Mouse (Mus musculus) heart, embryonic 16.5 days (tissue): ENCODE results near the gene Ston1. TPM values are rescaled to one million over a fixed set of nuclear protein-coding genes. Genes with fewer than 3 reads are reported as not detected.
A peak's percentile ranks its signal among the peaks of the same experiment; 100 is the strongest.

Experiments used
- ATAC-seq: fragments of 200-750 bp; cut with Nextera tagmentation; replicated peaks from 2 replicates; pipeline ENCODE4 v1.8.0; 2017; ENCODE audit warnings: moderate number of reproducible peaks; ENCODE audit not compliant: insufficient read depth, low FRiP score; ENCODE audit errors: extremely low read depth
- H3K27ac ChIP-seq: fragments of 300-500 bp; sonication (generic); 2 replicates; pipeline ENCODE4 v1.5.1; 2014; ENCODE audit warnings: mild to moderate bottlenecking, low read length, control low read depth, moderate library complexity
- H3K27me3 ChIP-seq: fragments of 300-500 bp; sonication (generic); 2 replicates; pipeline ENCODE4 v1.6.1; 2014; ENCODE audit warnings: low read length, mixed read lengths; ENCODE audit not compliant: control insufficient read depth, insufficient read depth
- H3K36me3 ChIP-seq: fragments of 300-500 bp; sonication (generic); 2 replicates; pipeline ENCODE4 v1.6.1; 2014; ENCODE audit not compliant: control insufficient read depth, insufficient read depth
- H3K4me1 ChIP-seq: fragments of 300-500 bp; sonication (generic); 2 replicates; pipeline ENCODE4 v1.6.1; 2014; ENCODE audit warnings: low read length, mixed read lengths; ENCODE audit not compliant: control insufficient read depth, insufficient read depth
- H3K4me2 ChIP-seq: fragments of 300-500 bp; sonication (generic); 2 replicates; pipeline ENCODE4 v1.6.1; 2014; ENCODE audit warnings: low read depth, mild to moderate bottlenecking, control low read depth, low read length
- H3K4me3 ChIP-seq: fragments of 300-500 bp; sonication (generic); 2 replicates; pipeline ENCODE4 v1.5.1; 2014; ENCODE audit warnings: mild to moderate bottlenecking, control low read depth, low read length
- H3K9ac ChIP-seq: fragments of 300-500 bp; sonication (generic); 2 replicates; pipeline ENCODE4 v1.6.1; 2014; ENCODE audit warnings: low read length, control low read depth
- H3K9me3 ChIP-seq: fragments of 300-500 bp; sonication (generic); replicated peaks from 2 replicates; pipeline ENCODE4 v1.6.1; 2016; ENCODE audit warnings: low read length; ENCODE audit not compliant: control insufficient read depth
- WGBS: fragments of 180-500 bp; shearing (Covaris S2); extraction: QIAGEN DNeasy Blood & Tissue Kit; methylation state at CpG from one replicate; pipeline ENCODE4 v1.1.7; 2014; 5-methylcytosine and 5-hydroxymethylcytosine counted together
- polyA plus RNA-seq: library from polyadenylated mRNA; unstranded; fragments of >200 nt; fragmentation: Nextera tagmentation; extraction: Ambion mirVana; gene quantifications from 2 replicates; pipeline ENCODE4 v1.2.1, GENCODE M21; 2015

Gene Ston1
- polyA plus RNA-seq, 1 experiment from 2014 or later, result 4.7 TPM

- WGBS, result 87% methylated on average over 4 of the region's 4 CpGs
- no peak for ATAC-seq
- Histone ChIP-seq H3K4me3 (no peak overlapping the region), H3K4me2 (no peak overlapping the region), H3K27ac (no peak overlapping the region), H3K4me1 (peaks cover 3% of the 10 kb centered on the region; the same call in 1 of the 2 replicates), H3K27me3 (no peaks in the 10 kb centered on the region), H3K9me3 (no peaks in the 10 kb centered on the region), H3K36me3 (peaks cover 17% of the 10 kb centered on the region), H3K9ac (no peak overlapping the region)
Observed at GRCm38 (mm10) chr17:88556688-88557087, 40.8 kb upstream of the Ston1 start.

GRCm38 (mm10) chr17:88558168-88558842, 39.2 kb upstream of the Ston1 start:
- H3K36me3 ChIP-seq, result peaks cover 22% of the 10 kb centered on the region
- 33% methylated on average over 13 of the region's 13 CpGs for WGBS
- H3K9me3 ChIP-seq, result no peaks in the 10 kb centered on the region
- peak; percentile 72; the same call in 1 of the 2 replicates for ATAC-seq
- no peaks in the 10 kb centered on the region for H3K27me3 ChIP-seq
- no peak overlapping the region for H3K9ac ChIP-seq
- H3K4me3 ChIP-seq, result no peak overlapping the region
- 0 out of 2 replicates have a peak overlapping the region, but pooled peaks have one; percentile 3 for H3K4me2 ChIP-seq
- no peak overlapping the region for H3K27ac ChIP-seq
- no peaks in the 10 kb centered on the region; the same call in 1 of the 2 replicates for H3K4me1 ChIP-seq

GRCm38 (mm10) chr17:88563611-88564010, 33.9 kb upstream of the Ston1 start:
- WGBS, result 68% methylated on average over 3 of the region's 3 CpGs
- Histone ChIP-seq H3K4me3 (no peak overlapping the region), H3K27ac (no peak overlapping the region), H3K9me3 (no peaks in the 10 kb centered on the region), H3K4me2 (no peak overlapping the region), H3K4me1 (no peaks in the 10 kb centered on the region; the same call in 1 of the 2 replicates), H3K27me3 (no peaks in the 10 kb centered on the region), H3K9ac (no peak overlapping the region), H3K36me3 (peaks cover 26% of the 10 kb centered on the region)
- no peak for ATAC-seq

- 86% methylated on average over 10 of the region's 10 CpGs for WGBS
- H3K36me3 ChIP-seq, result peaks cover 45% of the 10 kb centered on the region
- ATAC-seq, result no peak
Observed at GRCm38 (mm10) chr17:88569807-88570540, 27.5 kb upstream of the Ston1 start.

GRCm38 (mm10) chr17:88570784-88571183, 26.7 kb upstream of the Ston1 start:
- peaks cover 46% of the 10 kb centered on the region for H3K36me3 ChIP-seq
- H3K27me3 ChIP-seq, result no peaks in the 10 kb centered on the region
- H3K4me3 ChIP-seq, result no peak overlapping the region
- no peaks in the 10 kb centered on the region for H3K9me3 ChIP-seq
- no peak overlapping the region for H3K9ac ChIP-seq
- H3K27ac ChIP-seq, result no peak overlapping the region
- ATAC-seq, result no peak
- H3K4me1 ChIP-seq, result no peaks in the 10 kb centered on the region
- 83% methylated on average over 11 of the region's 11 CpGs for WGBS
- no peak overlapping the region for H3K4me2 ChIP-seq

More at GRCm38 (mm10) chr17:88569807-88570540, 27.5 kb upstream of the Ston1 start:
- H3K4me2 ChIP-seq, result no peak overlapping the region
- no peaks in the 10 kb centered on the region for H3K4me1 ChIP-seq
- H3K9me3 ChIP-seq, result no peaks in the 10 kb centered on the region
- H3K27ac ChIP-seq, result no peak overlapping the region
- no peak overlapping the region for H3K4me3 ChIP-seq
- no peak overlapping the region for H3K9ac ChIP-seq
- no peaks in the 10 kb centered on the region for H3K27me3 ChIP-seq

GRCm38 (mm10) chr17:88574811-88575210, 22.7 kb upstream of the Ston1 start:
- no peaks in the 10 kb centered on the region for H3K9me3 ChIP-seq
- H3K4me2 ChIP-seq, result no peak overlapping the region
- no peaks in the 10 kb centered on the region for H3K27me3 ChIP-seq
- no peak for ATAC-seq
- H3K4me1 ChIP-seq, result no peaks in the 10 kb centered on the region
- H3K4me3 ChIP-seq, result no peak overlapping the region
- no peak overlapping the region for H3K9ac ChIP-seq
- WGBS, result 52% methylated on average over 5 of the region's 5 CpGs
- H3K36me3 ChIP-seq, result peaks cover 56% of the 10 kb centered on the region
- no peak overlapping the region for H3K27ac ChIP-seq

GRCm38 (mm10) chr17:88578522-88579242, 18.8 kb upstream of the Ston1 start:
- Histone ChIP-seq H3K9ac (no peak overlapping the region), H3K4me2 (no peak overlapping the region), H3K27me3 (no peaks in the 10 kb centered on the region), H3K36me3 (peaks cover 39% of the 10 kb centered on the region), H3K4me1 (no peaks in the 10 kb centered on the region; the same call in 1 of the 2 replicates), H3K9me3 (no peaks in the 10 kb centered on the region), H3K27ac (no peak overlapping the region), H3K4me3 (no peak overlapping the region)
- no peak for ATAC-seq
- WGBS, result 90% methylated on average over 20 of the region's 20 CpGs

- WGBS, result 59% methylated on average over 6 of the region's 6 CpGs
- Histone ChIP-seq H3K4me3 (no peak overlapping the region), H3K9ac (no peak overlapping the region), H3K4me2 (no peak overlapping the region), H3K9me3 (no peaks in the 10 kb centered on the region), H3K27me3 (no peaks in the 10 kb centered on the region), H3K4me1 (no peaks in the 10 kb centered on the region; the same call in 1 of the 2 replicates), H3K36me3 (peaks cover 55% of the 10 kb centered on the region), H3K27ac (no peak overlapping the region)
- ATAC-seq, result no peak
Observed at GRCm38 (mm10) chr17:88580556-88580955, 16.9 kb upstream of the Ston1 start.
